Mouse (Mus musculus) liver, adult 2 months (tissue): ENCODE measurements around the gene Slitrk4.

Experiments used
- CTCF ChIP-seq: fragments of 200-500 bp; IDR thresholded peaks from 2 replicates; pipeline ENCODE4 v1.5.1; 2011; ENCODE audit warnings: low read depth, low read length, control low read depth
- POLR2A ChIP-seq: fragments of 200-500 bp; IDR thresholded peaks from 2 replicates; pipeline ENCODE4 v1.6.1; 2011; ENCODE audit warnings: low read length, control low read depth; ENCODE audit not compliant: insufficient read depth; ENCODE audit errors: extremely low read depth

DNA sequence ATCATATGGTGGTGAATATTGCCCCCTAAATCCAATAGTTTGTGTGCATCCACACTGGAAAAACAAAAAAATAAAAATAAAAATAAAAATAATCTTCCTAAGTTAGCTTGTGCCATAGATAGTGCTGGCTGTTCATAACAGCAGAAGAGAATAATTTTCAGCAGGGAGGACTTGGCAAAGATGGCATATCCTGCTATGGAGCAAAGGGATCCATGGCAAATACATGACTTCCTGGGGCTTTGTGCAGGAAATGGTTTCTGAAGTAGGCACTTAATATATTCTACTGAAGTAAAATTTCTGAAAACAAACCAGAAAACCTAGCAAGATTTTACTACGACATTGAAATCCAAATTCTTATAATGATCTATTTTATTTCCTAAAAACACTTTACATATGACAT is 13.3 kb downstream of the Slitrk4 start:
- TF ChIP-seq CTCF (no peak), POLR2A (no peak)
